Mouse (Mus musculus): Measurements from ENCODE around the gene Fpr-rs3. TPM values are rescaled to one million over a fixed set of nuclear protein-coding genes. Genes with fewer than 3 reads are reported as not detected.

The Fpr-rs3 gene
- polyA plus RNA-seq (2014; fragmentation: Nextera tagmentation; extraction: Ambion mirVana) = not detected in 2 replicates

DNA sequence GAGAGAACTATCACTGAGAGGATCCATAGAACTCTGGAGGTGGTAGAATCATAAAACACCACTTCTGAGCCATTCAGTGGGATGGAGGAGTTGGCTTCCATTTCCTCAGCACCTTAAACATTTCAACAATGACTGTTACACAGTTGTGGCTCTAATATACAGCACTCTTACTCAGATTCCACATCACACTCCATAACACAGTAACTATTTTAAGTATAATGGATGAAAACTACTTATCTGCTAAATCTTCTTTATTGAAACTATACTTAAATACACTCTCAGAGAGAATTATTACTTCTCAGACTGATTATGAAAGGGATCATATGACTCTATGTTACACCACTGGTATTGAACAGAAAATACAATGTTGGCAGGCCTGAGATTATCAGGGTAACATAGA is at the start of gene Fpr-rs3:
Gene Fpr-rs3 (minus strand): TSS at position 101 of the 400 bp plus-strand sequence.
- H3K9ac ChIP-seq (ENCODE audit: low read length) = no peak within 1 kb of the TSS
- H3K4me3 ChIP-seq (ENCODE audit: low read depth, low read length) = no peak within 1 kb of the TSS
- H3K9me3 ChIP-seq (ENCODE audit: control insufficient read depth, low read length) = peaks cover 2% of the 10 kb centered on the region; the same call in 1 of the 2 replicates
- H3K27me3 ChIP-seq (ENCODE audit: control insufficient read depth, insufficient read depth, low read length) = no peaks in the 10 kb centered on the region
- ATAC-seq (replicated peaks; ENCODE audit: low FRiP score) (no peak), DNase-seq (ENCODE audit: low spot score) (no peak)
- H3K4me1 ChIP-seq (replicated peaks; ENCODE audit: control insufficient read depth, insufficient read depth, low read length) = no peaks in the 10 kb centered on the region
- H3K4me2 ChIP-seq (ENCODE audit: low read depth, low read length, severe bottlenecking) = no peak within 1 kb of the TSS
- no peak within 1 kb of the TSS for H3K27ac ChIP-seq (ENCODE audit: low read depth, low read length)
- H3K36me3 ChIP-seq (ENCODE audit: control insufficient read depth, insufficient read depth, low read length) = no peaks in the 10 kb centered on the region

DNA sequence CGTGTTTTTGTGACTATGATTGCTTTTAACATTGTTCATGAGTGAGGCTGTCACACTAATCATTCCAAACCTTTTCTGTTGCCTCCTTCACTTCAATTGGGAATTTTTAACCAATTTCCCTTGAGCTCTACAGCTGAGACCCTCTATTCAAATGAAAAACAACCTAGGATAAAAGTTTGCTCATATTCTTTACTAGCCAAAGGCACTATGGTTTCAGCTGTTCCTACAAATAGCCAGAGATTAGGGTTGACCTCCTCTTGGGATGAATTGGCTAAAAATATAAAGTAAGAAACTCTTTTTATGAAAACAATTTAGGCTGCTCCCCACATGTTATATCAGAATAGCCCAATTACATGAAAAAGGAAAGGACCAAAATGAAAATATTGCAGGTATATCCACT is 28.4 kb downstream of the Fpr-rs3 start, which contains the start of gene Vmn2r110:
Gene Vmn2r110 (minus strand): TSS at position 101 of the 400 bp plus-strand sequence.
- no peak within 1 kb of the TSS for H3K4me3 ChIP-seq (ENCODE audit: low read depth, low read length)
- H3K9ac ChIP-seq (ENCODE audit: low read length) = no peak within 1 kb of the TSS
- H3K4me1 ChIP-seq (replicated peaks; ENCODE audit: control insufficient read depth, insufficient read depth, low read length) = no peaks in the 10 kb centered on the region
- WGBS = 34% methylated on average over 1 of the region's 1 CpGs
- H3K27me3 ChIP-seq (ENCODE audit: control insufficient read depth, insufficient read depth, low read length) = no peaks in the 10 kb centered on the region
- no peaks in the 10 kb centered on the region for H3K36me3 ChIP-seq (ENCODE audit: control insufficient read depth, insufficient read depth, low read length)
- DNase-seq (ENCODE audit: low spot score) (no peak), ATAC-seq (replicated peaks; ENCODE audit: low FRiP score) (no peak)
- no peak within 1 kb of the TSS for H3K27ac ChIP-seq (ENCODE audit: low read depth, low read length)
- H3K9me3 ChIP-seq (ENCODE audit: control insufficient read depth, low read length) = no peaks in the 10 kb centered on the region; the same call in 1 of the 2 replicates
- no peak within 1 kb of the TSS for H3K4me2 ChIP-seq (ENCODE audit: low read depth, low read length, severe bottlenecking)

Other genes with a start within 250 kb of the Fpr-rs3 start
- gene Vmn1r224, start 210.7 kb downstream of the Fpr-rs3 start, polyA plus RNA-seq (2014; fragmentation: Nextera tagmentation; extraction: Ambion mirVana) = not detected in 2 replicates
- not detected in 2 replicates for gene Vmn2r108, start 143.5 kb downstream of the Fpr-rs3 start, polyA plus RNA-seq (2014; fragmentation: Nextera tagmentation; extraction: Ambion mirVana)
- gene Vmn1r225, start 126.7 kb downstream of the Fpr-rs3 start, polyA plus RNA-seq (2014; fragmentation: Nextera tagmentation; extraction: Ambion mirVana) = not detected in 2 replicates
- not detected in 2 replicates for gene Vmn2r109, start 60.1 kb downstream of the Fpr-rs3 start, polyA plus RNA-seq (2014; fragmentation: Nextera tagmentation; extraction: Ambion mirVana)
- 0.04 TPM in 1 of 2 replicates, not detected in the other for gene Vmn2r110, start 28.5 kb downstream of the Fpr-rs3 start, polyA plus RNA-seq (2014; fragmentation: Nextera tagmentation; extraction: Ambion mirVana)
- gene Vmn1r226, start 58.0 kb upstream of the Fpr-rs3 start, polyA plus RNA-seq (2014; fragmentation: Nextera tagmentation; extraction: Ambion mirVana) = not detected in 2 replicates
- not detected in 2 replicates for gene Vmn1r227, start 105.0 kb upstream of the Fpr-rs3 start, polyA plus RNA-seq (2014; fragmentation: Nextera tagmentation; extraction: Ambion mirVana)
- not detected in 2 replicates for gene Vmn1r228, start 161.3 kb upstream of the Fpr-rs3 start, polyA plus RNA-seq (2014; fragmentation: Nextera tagmentation; extraction: Ambion mirVana)
- gene Vmn1r229, start 186.7 kb upstream of the Fpr-rs3 start, polyA plus RNA-seq (2014; fragmentation: Nextera tagmentation; extraction: Ambion mirVana) = 0.03 TPM in 1 of 2 replicates, not detected in the other
- gene Vmn1r230, start 215.6 kb upstream of the Fpr-rs3 start, polyA plus RNA-seq (2014; fragmentation: Nextera tagmentation; extraction: Ambion mirVana) = not detected in 2 replicates

Measured in forebrain, embryonic 11.5 days (tissue).